Mouse (Mus musculus) spleen, adult 2 months (tissue): Measurements from ENCODE around the gene Prpf3.

Experiments
- CTCF ChIP-seq: fragments of 200-500 bp; IDR thresholded peaks from 2 replicates; pipeline ENCODE4 v1.5.1; 2011; ENCODE audit warnings: mild to moderate bottlenecking, inconsistent platforms; ENCODE audit not compliant: insufficient read depth, insufficient read length, insufficient replicate concordance; ENCODE audit errors: extremely low read depth
- POLR2A ChIP-seq: fragments of 200-500 bp; IDR thresholded peaks from 2 replicates; pipeline ENCODE4 v1.6.1; 2011; ENCODE audit warnings: low read depth, low read length, inconsistent platforms

- no peak for TF ChIP-seq CTCF
- no peak for TF ChIP-seq POLR2A
Observed at GRCm38 (mm10) chr3:95820046-95821010, 35.4 kb downstream of the Prpf3 start.
